Mouse (Mus musculus) layer of hippocampus, postnatal 14 days (tissue): ENCODE data around the gene Zfp334. TPM values are rescaled to one million over a fixed set of nuclear protein-coding genes. Genes with fewer than 3 reads are reported as not detected.

Source experiments
- DNase-seq, 2 experiments: peaks; one replicate each; pipeline ENCODE4 v3.0.0; 2021 to 2022; ENCODE audit warnings: low spot score in 2 of 2, mixed read lengths in 1 of 2
- total RNA-seq, 2 experiments: library from RNA; stranded (reverse); gene quantifications; 2 replicates each; pipeline ENCODE4 v1.2.3; 2021

Zfp334 gene
- total RNA-seq, 2 experiments from 2014 or later, result 12.6 to 13.4 TPM

- DNase-seq, result no peak
These were observed 8.0 kb downstream of the Zfp334 start for GRCm38 (mm10) chr2:165380050-165380449.

- no peak for DNase-seq
These were observed 12.1 kb downstream of the Zfp334 start for GRCm38 (mm10) chr2:165376001-165376400.

- DNase-seq, result no peak
These were observed 12.6 kb downstream of the Zfp334 start for GRCm38 (mm10) chr2:165375478-165375877.

GRCm38 (mm10) chr2:165371066-165371465 is 17.0 kb downstream of the Zfp334 start:
- DNase-seq, result no peak

GRCm38 (mm10) chr2:165370348-165370747 is 17.7 kb downstream of the Zfp334 start:
- DNase-seq, result no peak

GRCm38 (mm10) chr2:165368496-165368895 is 19.6 kb downstream of the Zfp334 start, which contains the start of gene Zfp663:
Gene Zfp663, minus strand, starts transcription at chr2:165368729.
- DNase-seq, result no peak

GRCm38 (mm10) chr2:165367868-165368439 is 20.1 kb downstream of the Zfp334 start:
- DNase-seq, result no peak

GRCm38 (mm10) chr2:165367047-165367520 is 21.0 kb downstream of the Zfp334 start:
- no peak for DNase-seq

GRCm38 (mm10) chr2:165364334-165365091 is 23.5 kb downstream of the Zfp334 start:
- peak; percentile 43 to 61 for DNase-seq

GRCm38 (mm10) chr2:165363282-165363681 is 24.8 kb downstream of the Zfp334 start:
- no peak for DNase-seq

GRCm38 (mm10) chr2:165360861-165361260 is 27.2 kb downstream of the Zfp334 start:
- DNase-seq, result peak in 1 of 2 experiments; percentile 54

- DNase-seq, result peak; percentile 32 to 65
These were observed 36.1 kb downstream of the Zfp334 start for GRCm38 (mm10) chr2:165351828-165352513.

- DNase-seq, result no peak
These were observed 38.6 kb downstream of the Zfp334 start for GRCm38 (mm10) chr2:165349466-165349865.

- DNase-seq, result no peak
These were observed 41.9 kb downstream of the Zfp334 start for GRCm38 (mm10) chr2:165346180-165346579.

- no peak for DNase-seq
These were observed 50.9 kb downstream of the Zfp334 start for GRCm38 (mm10) chr2:165337191-165337590.

GRCm38 (mm10) chr2:165332610-165333210 is 55.3 kb downstream of the Zfp334 start:
- no peak for DNase-seq

GRCm38 (mm10) chr2:165329703-165330102 is 58.4 kb downstream of the Zfp334 start:
- DNase-seq, result no peak

GRCm38 (mm10) chr2:165328746-165329145 is 59.3 kb downstream of the Zfp334 start:
- DNase-seq, result no peak

GRCm38 (mm10) chr2:165327386-165327785 is 60.7 kb downstream of the Zfp334 start:
- no peak for DNase-seq

GRCm38 (mm10) chr2:165326304-165327190 is 61.5 kb downstream of the Zfp334 start, which contains the start of gene Elmo2:
Gene Elmo2, minus strand, starts transcription at chr2:165326479.
- DNase-seq, result peak; percentile 99
